ENCODE assay signal across 11 mouse cellular contexts in the genomic region with DNA sequence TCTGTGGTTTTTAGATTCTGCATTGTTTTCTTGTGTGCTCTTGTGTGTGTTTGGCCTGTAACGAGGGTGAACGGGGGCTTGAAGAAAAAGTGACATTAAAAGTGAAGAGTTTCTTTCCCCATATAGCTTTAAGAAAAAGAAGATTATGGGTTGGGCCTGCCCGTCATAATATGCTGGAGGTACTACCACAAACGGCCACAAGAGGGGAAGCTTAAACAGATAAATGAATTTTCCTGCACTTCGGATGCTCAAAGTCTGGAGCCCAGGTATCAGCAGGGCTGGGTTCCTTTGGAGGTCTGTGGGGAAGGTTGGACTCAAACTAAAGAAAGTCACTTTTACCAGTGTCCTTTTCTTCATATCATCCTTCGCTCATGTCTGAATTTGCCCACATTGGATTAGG.
DNase-seq lines count a peak whose midpoint lies in the region; ATAC-seq and TF ChIP-seq lines count a peak whose summit lies in the region.
"Had no signal": no experiment of that assay in that cellular context is flagged by ENCODE, and none has a peak within 500 bp of the region (broad histone marks: within the 10 kb centered on the region; RNA-seq: fewer than 3 reads in every experiment).

No protein-coding gene starts in this region.

- no peak overlapping the region for H3K27ac ChIP-seq in cerebellum, adult 2 months (ENCODE audit: insufficient read depth, low read length)
- H3K27ac ChIP-seq in kidney, embryonic 14.5 days (ENCODE audit: low read depth, low read length), result no peak overlapping the region
- H3K27ac ChIP-seq in midbrain, postnatal 0 days (ENCODE audit: low read depth, low read length), result no peak overlapping the region
- no peak overlapping the region for H3K27ac ChIP-seq in midbrain, embryonic 13.5 days
- H3K27ac ChIP-seq: forebrain, embryonic 13.5 days; limb, embryonic 12.5 days had no signal

- 51% methylated on average over 6 of the region's 6 CpGs for WGBS in cerebellum, adult 2 months
- WGBS in kidney, embryonic 14.5 days, result 59% methylated on average over 6 of the region's 6 CpGs
- 58% methylated on average over 6 of the region's 6 CpGs for WGBS in midbrain, postnatal 0 days
- 63% methylated on average over 6 of the region's 6 CpGs for WGBS in midbrain, embryonic 13.5 days

- H3K9ac ChIP-seq in kidney, embryonic 14.5 days (ENCODE audit: low read depth, low read length), result no peak overlapping the region
- no peak overlapping the region for H3K9ac ChIP-seq in midbrain, postnatal 0 days (replicated peaks; ENCODE audit: low read length, poor library complexity, severe bottlenecking)
- H3K9ac ChIP-seq in midbrain, embryonic 13.5 days (replicated peaks), result no peak overlapping the region
- H3K9ac ChIP-seq: forebrain, embryonic 13.5 days; limb, embryonic 12.5 days had no signal

- no peak for ATAC-seq in kidney, embryonic 14.5 days (ENCODE audit: low FRiP score, low TSS enrichment)
- ATAC-seq in midbrain, postnatal 0 days (ENCODE audit: low FRiP score), result no peak
- ATAC-seq in midbrain, embryonic 13.5 days, result no peak
- ATAC-seq: forebrain, embryonic 13.5 days had no signal

- H3K9me3 ChIP-seq in kidney, embryonic 14.5 days (ENCODE audit: control insufficient read depth, low read length), result peaks cover 2% of the 10 kb centered on the region; the same call in 1 of the 2 replicates
- H3K9me3 ChIP-seq in midbrain, postnatal 0 days (ENCODE audit: low read length), result no peaks in the 10 kb centered on the region
- H3K9me3 ChIP-seq in midbrain, embryonic 13.5 days, result no peaks in the 10 kb centered on the region
- H3K9me3 ChIP-seq: forebrain, embryonic 13.5 days; limb, embryonic 12.5 days had no signal

- no peaks in the 10 kb centered on the region for H3K27me3 ChIP-seq in cerebellum, adult 2 months (ENCODE audit: control insufficient read depth, insufficient read depth, low read length)
- H3K27me3 ChIP-seq in kidney, embryonic 14.5 days (ENCODE audit: control insufficient read depth, insufficient read depth, low read length), result no peaks in the 10 kb centered on the region
- H3K27me3 ChIP-seq in midbrain, postnatal 0 days (ENCODE audit: insufficient read depth, low read length), result no peaks in the 10 kb centered on the region
- H3K27me3 ChIP-seq in midbrain, embryonic 13.5 days, result no peaks in the 10 kb centered on the region
- H3K27me3 ChIP-seq: forebrain, embryonic 13.5 days; limb, embryonic 12.5 days; megakaryocyte, embryonic 14.5 days had no signal

- TF ChIP-seq CTCF in cerebellum, adult 2 months (IDR thresholded peaks at IDR 0.05; ENCODE audit: borderline replicate concordance, insufficient read depth, low read depth, low read length), result peak; percentile 12; the same call in 1 of the 2 replicates
- TF ChIP-seq CTCF in midbrain, postnatal 0 days (IDR thresholded peaks at IDR 0.05), result peak; percentile 66

- H3K36me3 ChIP-seq in kidney, embryonic 14.5 days (ENCODE audit: control insufficient read depth, insufficient read depth, low read length), result no peaks in the 10 kb centered on the region
- H3K36me3 ChIP-seq in midbrain, postnatal 0 days (ENCODE audit: insufficient read depth, low read length), result no peaks in the 10 kb centered on the region
- H3K36me3 ChIP-seq in midbrain, embryonic 13.5 days, result no peaks in the 10 kb centered on the region
- H3K36me3 ChIP-seq: limb, embryonic 12.5 days had no signal

- no peak for DNase-seq in cerebellum, adult 2 months
- DNase-seq in cerebellum, adult 11 months, result no peak
- peak; percentile 5 for DNase-seq in kidney, adult 9 months
- DNase-seq in midbrain, postnatal 0 days (ENCODE audit: low spot score), result peak; percentile 48
- peak; percentile 12 for DNase-seq in left cerebral cortex, postnatal 4 days
- no peak for DNase-seq in gastrocnemius, postnatal 36 days

- H3K4me1 ChIP-seq in cerebellum, adult 2 months (ENCODE audit: control insufficient read depth, insufficient read depth, low read length), result no peaks in the 10 kb centered on the region
- H3K4me1 ChIP-seq in kidney, embryonic 14.5 days (ENCODE audit: control insufficient read depth, insufficient read depth, low read length), result no peaks in the 10 kb centered on the region
- H3K4me1 ChIP-seq in midbrain, postnatal 0 days (ENCODE audit: insufficient read depth, low read length), result no peaks in the 10 kb centered on the region
- no peaks in the 10 kb centered on the region for H3K4me1 ChIP-seq in midbrain, embryonic 13.5 days (replicated peaks)
- H3K4me1 ChIP-seq: forebrain, embryonic 13.5 days; limb, embryonic 12.5 days; megakaryocyte, embryonic 14.5 days had no signal

- no peak overlapping the region for H3K4me3 ChIP-seq in cerebellum, adult 2 months (replicated peaks; ENCODE audit: insufficient read depth, low read depth, low read length)
- no peak overlapping the region for H3K4me3 ChIP-seq in kidney, embryonic 14.5 days (ENCODE audit: low read length)
- no peak overlapping the region for H3K4me3 ChIP-seq in midbrain, postnatal 0 days (ENCODE audit: low read depth, low read length)
- H3K4me3 ChIP-seq in midbrain, embryonic 13.5 days (replicated peaks), result no peak overlapping the region
- H3K4me3 ChIP-seq: forebrain, embryonic 13.5 days; limb, embryonic 12.5 days; megakaryocyte, embryonic 14.5 days had no signal

- no peak overlapping the region for H3K4me2 ChIP-seq in kidney, embryonic 14.5 days (replicated peaks; ENCODE audit: low read depth, low read length)
- H3K4me2 ChIP-seq in midbrain, postnatal 0 days (ENCODE audit: low read depth, low read length, poor library complexity, severe bottlenecking), result no peak overlapping the region
- no peak overlapping the region for H3K4me2 ChIP-seq in midbrain, embryonic 13.5 days (replicated peaks)
- H3K4me2 ChIP-seq: forebrain, embryonic 13.5 days; limb, embryonic 12.5 days had no signal

- TF ChIP-seq POLR2A in cerebellum, adult 2 months (IDR thresholded peaks at IDR 0.05; ENCODE audit: borderline replicate concordance, insufficient read depth, low read length), result no peak

- intact Hi-C loops in left cerebral cortex, postnatal 4 days (cut with DNase I), result no loop called here
- intact Hi-C loops in gastrocnemius, postnatal 36 days (cut with DNase I), result no loop called here

Comparison
In these comparisons a context has a peak if more than half of its experiments do, and no peak if none do; other contexts are left out.
1. DNase-seq: peak in kidney, adult 9 months (single experiment), midbrain, postnatal 0 days (single experiment) and left cerebral cortex, postnatal 4 days (single experiment); none in cerebellum, adult 2 months (0 of 2), cerebellum, adult 11 months (single experiment) and gastrocnemius, postnatal 36 days (0 of 2).